Mouse (Mus musculus) kidney, adult 2 months (tissue): ENCODE results near the gene Cpne5.

Experiments used
- CTCF ChIP-seq: fragments of 200-500 bp; conservative IDR thresholded peaks from 2 replicates; pipeline ENCODE4 v1.5.1; 2011; ENCODE audit warnings: low read depth, mild to moderate bottlenecking, control low read depth, low read length, moderate library complexity, mixed read lengths; ENCODE audit not compliant: insufficient read depth, insufficient read length
- POLR2A ChIP-seq: fragments of 200-500 bp; IDR thresholded peaks from one replicate; pipeline ENCODE4 v1.6.1; 2011; ENCODE audit warnings: low read depth, low read length, control low read depth

- TF ChIP-seq CTCF (no peak), POLR2A (no peak)
Observed at GRCm38 (mm10) chr17:29257001-29257511, 19.1 kb upstream of the Cpne5 start.
